Mouse (Mus musculus) spleen, adult 18-20 months (tissue): ENCODE measurements around the gene Erbb2.
A peak's percentile ranks its signal among the peaks of the same experiment; 100 is the strongest.

Experiments
- DNase-seq, 2 experiments: peaks; one replicate each; pipeline ENCODE4 v3.0.0; 2022; ENCODE audit warnings: mixed read lengths in 2 of 2

Erbb2 gene

GRCm38 (mm10) chr11:98385638-98386585 lies 26.4 kb upstream of the Erbb2 start, which contains the start of gene Pnmt:
Gene Pnmt, plus strand, starts transcription at chr11:98386450.
- no peak for DNase-seq

- DNase-seq, result no peak
Measured at GRCm38 (mm10) chr11:98386596-98386995, 25.7 kb upstream of the Erbb2 start.

- DNase-seq, result no peak
Measured at GRCm38 (mm10) chr11:98387056-98387577, 25.2 kb upstream of the Erbb2 start.

- no peak for DNase-seq
Measured at GRCm38 (mm10) chr11:98388282-98388681, 24.0 kb upstream of the Erbb2 start.

- peak in 1 of 2 experiments; percentile 41 for DNase-seq
Measured at GRCm38 (mm10) chr11:98389221-98389780, 23.0 kb upstream of the Erbb2 start.

- no peak for DNase-seq
Measured at GRCm38 (mm10) chr11:98390141-98390540, 22.1 kb upstream of the Erbb2 start.

- no peak for DNase-seq
Measured at GRCm38 (mm10) chr11:98392034-98392433, 20.2 kb upstream of the Erbb2 start.

GRCm38 (mm10) chr11:98392645-98393044 lies 19.6 kb upstream of the Erbb2 start:
- DNase-seq, result no peak

- DNase-seq, result peak in 1 of 2 experiments; percentile 19
Measured at GRCm38 (mm10) chr11:98393317-98393716, 19.0 kb upstream of the Erbb2 start.

- DNase-seq, result no peak
Measured at GRCm38 (mm10) chr11:98394301-98394700, 18.0 kb upstream of the Erbb2 start.

GRCm38 (mm10) chr11:98395041-98395440 lies 17.2 kb upstream of the Erbb2 start:
- DNase-seq, result no peak

GRCm38 (mm10) chr11:98397946-98398345 lies 14.3 kb upstream of the Erbb2 start:
- DNase-seq, result no peak

- DNase-seq, result peak; percentile 82 to 85
Measured at GRCm38 (mm10) chr11:98400161-98400726, 12.0 kb upstream of the Erbb2 start, which contains the start of gene Pgap3. Gene Pgap3, minus strand, starts transcription at chr11:98400490.

GRCm38 (mm10) chr11:98400816-98401215 lies 11.5 kb upstream of the Erbb2 start:
- no peak for DNase-seq

- DNase-seq, result no peak
Measured at GRCm38 (mm10) chr11:98406621-98407020, 5.6 kb upstream of the Erbb2 start.

- no peak for DNase-seq
Measured at GRCm38 (mm10) chr11:98408872-98409271, 3.4 kb upstream of the Erbb2 start.

GRCm38 (mm10) chr11:98409341-98409822 lies 2.9 kb upstream of the Erbb2 start:
- no peak for DNase-seq

GRCm38 (mm10) chr11:98412797-98413301 lies 579 bp downstream of the Erbb2 start:
- DNase-seq, result no peak

GRCm38 (mm10) chr11:98413731-98414130 lies 1.5 kb downstream of the Erbb2 start:
- DNase-seq, result no peak

- DNase-seq, result no peak
Measured at GRCm38 (mm10) chr11:98414162-98414561, 1.9 kb downstream of the Erbb2 start.

GRCm38 (mm10) chr11:98417074-98417473 lies 4.8 kb downstream of the Erbb2 start:
- DNase-seq, result no peak

GRCm38 (mm10) chr11:98418273-98418672 lies 6.0 kb downstream of the Erbb2 start:
- no peak for DNase-seq
